Mouse (Mus musculus) frontal cortex, postnatal 36 days (tissue): Measurements from ENCODE around the gene Ebf4.

Source experiments
- DNase-seq, 2 experiments: peaks; one replicate each; pipeline ENCODE4 v3.0.0; 2022; ENCODE audit warnings: low spot score in 2 of 2

The Ebf4 gene

GRCm38 (mm10) chr2:130294936-130295277 lies at the start of gene Ebf4:
Gene Ebf4 (plus strand): TSS chr2:130295169.
- DNase-seq = no peak

GRCm38 (mm10) chr2:130246912-130247311 lies 48.1 kb upstream of the Ebf4 start:
- peak in 1 of 2 experiments; percentile 53 for DNase-seq

GRCm38 (mm10) chr2:130248226-130248625 lies 46.7 kb upstream of the Ebf4 start:
- DNase-seq = no peak

GRCm38 (mm10) chr2:130256762-130257161 lies 38.2 kb upstream of the Ebf4 start:
- DNase-seq = no peak

- DNase-seq = no peak
Observed at GRCm38 (mm10) chr2:130260822-130261221, 34.1 kb upstream of the Ebf4 start.

GRCm38 (mm10) chr2:130261914-130262313 lies 33.1 kb upstream of the Ebf4 start:
- DNase-seq = no peak

- DNase-seq = no peak
Observed at GRCm38 (mm10) chr2:130262398-130262797, 32.6 kb upstream of the Ebf4 start.

GRCm38 (mm10) chr2:130265520-130265919 lies 29.4 kb upstream of the Ebf4 start:
- DNase-seq = no peak

- no peak for DNase-seq
Observed at GRCm38 (mm10) chr2:130268074-130268473, 26.9 kb upstream of the Ebf4 start.

- peak in 1 of 2 experiments; percentile 53 for DNase-seq
Observed at GRCm38 (mm10) chr2:130273732-130274131, 21.2 kb upstream of the Ebf4 start.

- peak; percentile 100 for DNase-seq
Observed at GRCm38 (mm10) chr2:130274149-130274861, 20.7 kb upstream of the Ebf4 start, which contains the start of gene Nop56. Gene Nop56 (plus strand): TSS chr2:130274430.

GRCm38 (mm10) chr2:130274862-130275261 lies 20.1 kb upstream of the Ebf4 start:
- no peak for DNase-seq

GRCm38 (mm10) chr2:130275649-130276048 lies 19.3 kb upstream of the Ebf4 start:
- peak in 1 of 2 experiments; percentile 48 for DNase-seq

- no peak for DNase-seq
Observed at GRCm38 (mm10) chr2:130279600-130280091, 15.3 kb upstream of the Ebf4 start.

- DNase-seq = no peak
Observed at GRCm38 (mm10) chr2:130280224-130280623, 14.7 kb upstream of the Ebf4 start.

GRCm38 (mm10) chr2:130280818-130281217 lies 14.2 kb upstream of the Ebf4 start:
- no peak for DNase-seq

- DNase-seq = peak; percentile 90 to 93
Observed at GRCm38 (mm10) chr2:130283854-130284654, 10.9 kb upstream of the Ebf4 start, which contains the start of gene Idh3b. Gene Idh3b (minus strand): TSS chr2:130284547.

GRCm38 (mm10) chr2:130289086-130289485 lies 5.9 kb upstream of the Ebf4 start:
- DNase-seq = no peak

- peak; percentile 59 to 81 for DNase-seq
Observed at GRCm38 (mm10) chr2:130291434-130291833, 3.5 kb upstream of the Ebf4 start.

GRCm38 (mm10) chr2:130293009-130293408 lies 2.0 kb upstream of the Ebf4 start:
- no peak for DNase-seq

GRCm38 (mm10) chr2:130293486-130293885 lies 1.5 kb upstream of the Ebf4 start:
- no peak for DNase-seq

- DNase-seq = no peak
Observed at GRCm38 (mm10) chr2:130294218-130294935, 592 bp upstream of the Ebf4 start.
